Mouse (Mus musculus): ENCODE data around the gene Znhit1.

Znhit1 gene

DNA sequence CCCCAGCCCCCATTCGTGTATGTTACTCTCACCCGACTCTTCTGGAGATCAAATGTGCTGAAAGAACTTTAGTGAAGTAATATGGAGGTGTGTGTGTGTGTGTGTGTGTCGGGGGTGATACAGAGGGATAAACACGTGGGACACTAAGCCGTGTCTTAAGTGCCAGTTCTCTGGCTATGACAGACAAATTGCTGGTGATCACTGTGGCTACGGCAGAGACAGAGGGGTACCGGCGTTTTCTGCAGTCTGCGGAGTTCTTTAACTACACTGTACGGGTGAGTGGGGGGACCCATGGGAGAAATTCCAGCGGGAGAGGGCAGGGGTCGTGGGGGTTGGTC is at the start of gene Znhit1:
Gene Znhit1, minus strand, starts transcription at position 88 of the 338 bp plus-strand sequence.
- no peak for DNase-seq (ENCODE audit: low read depth, low spot score)

DNA sequence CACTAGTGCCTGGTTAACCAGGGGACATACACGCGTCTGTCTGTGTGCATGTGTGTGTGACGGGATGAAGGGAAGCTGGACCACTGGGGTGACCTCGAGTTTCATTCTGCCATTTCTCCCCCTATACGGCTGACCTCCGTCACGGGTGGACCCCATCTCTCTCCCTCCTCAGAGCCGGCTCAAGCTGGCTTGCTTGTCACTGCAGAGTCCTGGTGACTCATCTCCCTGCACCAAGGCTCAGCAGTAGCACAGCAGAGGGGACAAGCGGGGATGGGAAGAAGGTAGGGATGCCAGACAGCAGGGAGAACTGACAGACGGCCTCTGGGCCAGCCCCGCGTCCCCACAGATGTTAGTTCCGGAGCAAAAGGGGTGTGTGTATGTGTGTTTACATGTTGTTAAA is 48.4 kb upstream of the Znhit1 start:
- DNase-seq (ENCODE audit: low read depth, low spot score) = no peak

DNA sequence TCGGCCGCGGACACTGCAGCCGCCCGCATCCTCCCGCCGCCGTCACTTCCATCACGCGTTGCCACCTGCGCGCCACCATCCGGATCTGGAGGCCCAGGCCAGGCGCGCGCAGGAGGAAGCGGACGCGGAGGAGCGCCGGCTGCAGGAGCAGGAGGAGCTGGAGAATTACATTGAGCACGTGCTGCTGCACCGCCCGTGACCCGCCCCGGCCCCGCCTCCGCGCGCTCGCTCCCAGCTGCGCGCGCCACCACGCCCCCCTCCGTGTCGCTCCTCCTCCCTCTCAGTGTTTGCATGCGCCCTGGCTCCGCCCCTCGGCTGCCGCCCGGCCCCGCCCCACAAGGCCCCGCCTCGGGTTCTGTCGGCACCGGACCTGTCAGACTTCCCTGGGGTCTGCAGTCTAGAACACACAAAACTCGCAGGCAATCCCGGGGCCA is 44.8 kb upstream of the Znhit1 start:
- no peak for DNase-seq (ENCODE audit: low read depth, low spot score)

DNA sequence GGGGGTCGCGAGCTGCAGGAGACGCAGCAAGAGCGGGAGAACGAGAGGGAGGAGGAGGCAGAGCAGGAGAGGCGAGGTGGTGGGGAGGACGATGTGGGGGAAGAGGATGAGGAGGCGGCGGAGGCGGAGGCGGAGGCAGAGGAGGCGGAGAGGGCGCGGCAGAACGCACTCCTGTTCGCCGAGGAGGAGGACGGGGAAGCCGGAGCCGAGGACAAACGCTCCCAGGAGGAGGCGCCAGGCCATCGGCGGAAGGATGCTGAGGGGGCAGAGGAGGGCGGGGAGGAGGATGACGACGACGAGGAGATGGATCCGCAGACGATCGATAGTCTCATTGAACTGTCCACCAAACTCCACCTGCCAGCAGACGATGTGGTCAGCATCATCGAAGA is 44.2 kb upstream of the Znhit1 start:
- DNase-seq (ENCODE audit: low read depth, low spot score) = no peak

DNA sequence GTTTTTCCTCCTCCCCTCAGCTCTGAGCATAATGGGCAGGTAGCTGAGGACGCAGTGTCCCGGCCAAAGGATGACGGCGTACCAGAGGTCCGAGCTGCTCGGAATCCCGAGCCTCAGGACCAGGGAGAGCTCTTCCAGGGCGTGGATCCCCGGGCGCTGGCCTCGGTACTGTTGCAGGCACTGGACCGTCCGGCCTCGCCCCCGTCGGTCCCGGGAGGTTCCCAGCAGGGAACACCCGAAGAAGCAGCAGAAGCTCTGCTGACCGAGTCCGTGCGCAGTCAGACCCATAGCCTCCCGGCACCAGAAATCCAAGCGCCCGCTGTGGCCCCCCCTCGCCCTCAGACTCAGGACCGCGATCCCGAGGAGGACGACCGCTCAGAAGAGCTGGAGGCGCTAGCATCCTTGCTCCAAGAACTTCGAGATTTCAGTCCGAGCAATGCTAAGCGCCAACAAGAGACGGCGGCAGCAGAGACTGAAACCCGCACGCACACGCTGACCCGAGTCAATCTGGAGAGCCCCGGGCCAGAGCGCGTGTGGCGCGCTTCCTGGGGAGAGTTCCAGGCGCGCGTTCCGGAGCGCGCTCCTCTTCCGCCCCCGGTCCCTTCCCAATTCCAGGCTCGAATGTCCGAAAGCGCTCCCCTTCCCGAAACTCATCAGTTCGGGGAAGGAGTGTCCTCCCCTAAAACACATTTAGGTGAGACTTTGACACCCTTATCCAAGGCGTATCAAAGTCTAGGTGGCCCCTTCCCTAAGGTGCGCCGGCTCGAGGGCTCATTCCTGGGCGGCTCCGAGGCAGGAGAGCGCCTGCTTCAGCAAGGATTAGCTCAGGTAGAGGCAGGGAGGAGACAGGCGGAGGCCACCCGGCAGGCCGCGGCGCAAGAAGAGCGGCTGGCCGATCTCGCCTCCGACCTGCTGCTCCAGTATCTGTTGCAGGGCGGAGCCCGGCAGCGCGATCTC is 43.5 kb upstream of the Znhit1 start:
- no peak for DNase-seq (ENCODE audit: low read depth, low spot score)

DNA sequence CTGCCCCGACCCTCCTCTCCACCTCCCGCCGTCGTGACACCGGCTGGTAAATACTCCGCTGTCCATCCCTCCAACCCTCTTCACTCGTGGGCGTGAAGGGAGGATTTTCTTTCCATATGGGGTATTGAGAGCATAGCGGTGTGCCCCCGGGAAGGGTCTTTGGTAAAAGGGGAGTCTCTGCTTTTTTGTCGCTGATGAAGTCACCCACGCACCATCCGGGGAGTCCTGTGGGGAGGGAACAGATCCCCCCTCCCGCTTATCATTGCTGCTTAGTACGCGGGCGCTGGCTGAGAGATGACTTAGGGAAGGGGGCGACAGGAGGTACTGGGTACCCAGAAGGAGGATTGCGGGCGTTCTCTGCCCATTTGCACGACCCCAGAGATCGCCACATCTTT is 42.6 kb upstream of the Znhit1 start:
- no peak for DNase-seq (ENCODE audit: low read depth, low spot score)

DNA sequence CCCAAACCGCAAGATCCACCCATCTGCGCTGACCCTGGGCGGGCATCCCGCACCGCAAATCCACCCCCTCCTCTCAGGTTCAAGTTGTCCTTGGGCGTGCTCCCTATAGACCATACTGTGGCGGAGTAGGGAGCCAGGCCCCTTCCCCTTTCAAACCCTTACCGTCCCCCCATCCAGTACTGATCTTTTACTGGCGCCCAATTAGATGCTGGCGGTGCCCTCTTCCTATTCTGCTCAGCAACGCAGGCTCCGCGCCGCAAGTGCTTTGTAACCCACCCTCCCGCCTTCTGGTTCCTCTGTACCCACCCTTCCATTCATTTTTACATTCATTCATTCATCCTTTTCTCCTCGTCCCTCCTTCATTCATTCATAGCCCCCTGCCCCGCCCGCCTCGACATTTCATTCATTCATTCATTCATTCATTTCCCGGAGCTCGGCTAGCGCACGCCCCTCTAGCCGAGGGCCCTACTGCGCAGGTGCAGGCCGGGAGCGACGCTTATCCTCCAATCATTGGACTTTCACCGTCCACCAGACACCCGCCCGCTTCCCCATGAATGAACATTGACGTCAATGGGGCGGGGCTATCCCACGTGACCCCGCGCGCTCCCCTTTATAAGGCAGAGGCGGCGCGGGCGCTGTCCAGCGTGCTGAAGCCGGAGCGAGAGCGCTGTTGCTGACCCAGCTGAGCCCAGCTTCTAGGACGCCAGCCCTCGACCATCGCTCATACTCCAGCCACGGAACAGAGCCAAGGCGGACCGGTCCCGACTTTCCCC is 42.0 kb upstream of the Znhit1 start:
- peak; percentile 92 for DNase-seq (ENCODE audit: low read depth, low spot score)

DNA sequence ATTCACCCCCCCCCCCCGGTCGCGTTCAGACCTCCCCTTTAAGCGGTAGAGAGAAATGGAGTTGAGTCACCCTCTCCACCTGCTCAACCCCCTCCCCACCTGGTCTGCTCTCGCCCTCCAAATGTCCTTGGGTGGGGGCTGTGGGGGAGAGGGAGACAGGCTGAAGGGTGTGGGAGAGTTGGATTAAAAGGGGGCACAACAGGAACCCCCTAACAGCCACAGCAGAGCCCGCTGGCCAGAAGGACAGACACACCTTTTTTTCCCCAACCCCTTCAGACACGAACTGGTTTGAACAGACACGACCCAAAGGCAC is 41.4 kb upstream of the Znhit1 start:
- no peak for DNase-seq (ENCODE audit: low read depth, low spot score)

DNA sequence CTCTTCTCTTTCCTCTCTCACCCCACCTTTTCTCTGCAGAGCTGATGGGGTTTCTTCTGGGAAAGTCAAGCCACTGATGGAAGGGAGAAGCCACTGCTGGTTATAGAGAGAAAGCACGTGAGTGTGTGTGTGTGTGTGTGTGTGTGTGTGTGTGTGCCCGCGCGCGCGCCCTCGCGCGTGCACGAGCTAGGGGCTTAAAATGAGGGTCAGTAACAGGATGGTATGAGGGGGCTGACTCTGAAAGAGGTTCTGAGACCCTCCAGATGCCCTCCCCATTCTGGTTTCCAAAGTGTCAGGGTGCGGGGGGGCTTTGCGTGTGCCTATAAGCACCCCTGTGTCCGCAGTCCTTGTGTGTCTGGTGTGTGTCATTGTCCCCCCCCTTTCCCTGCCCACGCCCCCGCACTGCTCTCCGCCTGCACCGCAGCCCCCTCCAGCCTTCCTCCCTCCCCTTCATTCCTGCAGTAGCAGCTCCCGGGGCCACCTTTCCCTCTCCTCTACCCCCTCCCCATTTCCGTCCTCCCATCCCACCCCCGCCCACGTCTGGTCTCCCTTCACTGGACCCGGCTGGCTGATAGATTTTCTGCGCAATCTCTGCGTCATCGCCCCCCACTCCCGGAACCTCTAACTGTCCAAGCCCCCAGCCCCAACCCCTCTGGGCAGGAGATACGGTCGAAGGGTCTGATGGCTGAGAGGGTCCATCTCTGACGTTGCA is 40.9 kb upstream of the Znhit1 start:
- DNase-seq (ENCODE audit: low read depth, low spot score) = no peak

DNA sequence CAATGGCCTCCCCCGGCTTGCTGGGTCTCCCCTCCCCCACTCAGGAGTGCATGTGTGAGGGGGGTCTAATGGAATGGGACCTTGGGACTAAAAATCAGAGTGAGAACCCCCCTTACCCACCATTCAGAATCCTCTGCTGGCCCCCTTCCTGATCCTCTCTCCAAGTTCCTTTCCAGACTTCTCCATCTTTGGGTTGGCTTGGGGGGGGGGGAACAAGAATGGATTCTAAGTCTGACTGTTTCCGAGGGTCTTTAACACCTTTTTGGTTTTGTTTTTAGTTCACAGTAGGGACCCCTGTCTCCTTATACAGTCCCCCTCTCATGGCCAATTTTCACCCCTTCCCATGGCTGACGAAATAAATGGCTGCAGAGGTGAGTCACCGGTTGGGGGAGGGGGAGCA is 38.3 kb upstream of the Znhit1 start, which contains the start of gene Vgf:
Gene Vgf, plus strand, starts transcription at position 301 of the 400 bp plus-strand sequence.
- DNase-seq (ENCODE audit: low read depth, low spot score) = no peak

DNA sequence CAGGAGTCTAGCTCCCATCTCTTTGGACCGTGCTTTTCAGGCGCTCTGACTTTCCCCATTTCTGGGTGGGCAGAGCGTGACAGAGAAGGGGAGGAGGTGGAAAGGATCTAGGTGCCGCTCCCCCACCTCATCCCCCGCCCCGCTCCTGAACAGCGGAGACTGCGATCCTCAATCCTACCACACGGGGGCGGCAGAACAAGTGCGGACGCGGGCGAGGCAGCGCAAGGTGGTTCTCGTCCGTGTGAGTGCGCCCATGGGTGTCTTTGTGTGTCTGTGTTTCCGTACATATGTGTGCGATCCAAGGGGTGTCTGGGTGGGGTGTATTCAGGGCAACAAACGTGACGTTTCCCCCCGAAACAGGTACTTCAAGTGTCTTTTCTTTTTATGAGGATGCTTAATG is 37.3 kb upstream of the Znhit1 start:
- no peak for DNase-seq (ENCODE audit: low read depth, low spot score)

DNA sequence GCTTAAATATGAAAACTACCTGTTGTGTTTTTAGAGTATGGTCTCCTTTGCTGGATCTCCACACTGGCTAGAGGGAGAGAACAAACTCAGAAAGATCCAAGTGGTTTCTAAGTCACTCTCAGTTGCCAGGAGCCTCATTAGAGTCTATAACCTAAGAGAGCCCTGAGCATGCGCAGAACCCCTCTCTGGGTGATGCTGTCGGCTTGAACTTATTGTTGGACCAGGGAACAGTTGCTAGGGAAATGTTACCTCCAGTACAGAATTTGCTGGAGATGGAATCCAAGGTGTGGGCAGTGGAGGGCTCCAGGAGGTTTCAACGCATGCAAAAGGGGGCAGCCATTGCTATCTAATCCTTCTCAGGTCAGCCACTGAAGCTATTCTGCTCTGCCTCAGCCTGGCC is 36.5 kb upstream of the Znhit1 start:
- no peak for DNase-seq (ENCODE audit: low read depth, low spot score)

DNA sequence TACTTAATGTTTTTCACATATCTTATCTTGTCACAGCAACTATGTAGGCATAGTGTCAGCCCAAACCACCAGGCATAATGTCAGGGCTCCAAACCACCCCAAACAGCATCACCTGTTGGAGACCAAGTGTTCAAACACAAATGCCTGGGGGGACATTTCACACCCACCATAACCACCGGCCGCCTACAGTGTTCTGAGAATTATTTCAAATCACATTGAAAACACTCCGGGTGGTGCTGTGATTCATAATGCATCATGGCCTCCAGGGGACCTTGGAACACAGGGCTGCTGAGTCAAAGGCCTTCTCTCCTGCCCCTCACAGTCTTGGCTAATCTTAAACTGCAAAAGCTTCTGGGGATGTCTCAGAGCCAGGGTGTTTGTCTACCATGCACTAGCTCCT is 28.1 kb upstream of the Znhit1 start:
- no peak for DNase-seq (ENCODE audit: low read depth, low spot score)

DNA sequence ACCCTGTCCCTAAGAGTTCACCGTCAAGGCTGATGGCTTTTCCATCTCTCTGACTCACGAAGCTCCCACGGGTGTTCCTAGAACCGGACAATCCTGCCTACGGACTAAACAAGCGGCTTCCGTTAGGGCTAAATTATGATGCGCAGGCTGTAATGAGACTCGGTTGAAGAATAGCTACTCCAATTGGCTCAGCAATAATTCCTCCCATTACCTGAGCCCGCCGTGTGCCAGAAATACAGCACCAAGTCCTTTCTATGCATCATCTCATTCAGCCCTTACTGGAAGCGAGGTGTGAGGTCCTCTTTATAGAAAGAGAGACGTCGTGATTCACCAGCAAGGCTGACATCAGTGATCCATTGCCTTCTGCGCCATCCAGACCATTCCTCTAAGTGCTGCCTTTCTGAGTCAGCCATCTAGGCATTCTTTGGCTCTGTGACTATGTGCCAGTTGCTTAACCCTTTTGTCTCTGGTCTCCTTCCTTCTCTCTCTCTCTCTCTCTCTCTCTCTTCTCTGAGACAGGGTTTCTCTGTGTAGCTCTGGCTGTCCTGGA is 24.7 kb upstream of the Znhit1 start:
- no peak for DNase-seq (ENCODE audit: low read depth, low spot score)

DNA sequence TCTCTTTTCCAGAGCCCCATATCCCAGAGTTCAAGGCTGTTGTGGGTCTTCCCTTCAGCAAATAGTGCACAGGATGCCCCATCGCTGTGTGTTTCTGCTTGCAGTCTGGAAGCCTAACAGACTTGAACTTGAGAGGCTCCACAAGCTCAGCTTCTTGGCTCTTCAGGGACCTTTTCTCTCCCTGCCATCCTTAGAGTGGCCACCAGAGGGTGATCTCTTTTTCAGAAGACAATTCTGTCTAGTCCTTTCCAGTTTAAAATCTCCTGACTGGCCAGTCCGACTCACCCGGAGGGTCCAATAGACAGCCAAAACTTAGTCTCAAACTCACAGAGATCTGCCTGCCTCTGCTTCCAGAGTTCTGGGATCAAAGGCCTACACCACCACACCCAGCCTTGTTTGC is 22.2 kb upstream of the Znhit1 start:
- no peak for DNase-seq (ENCODE audit: low read depth, low spot score)

DNA sequence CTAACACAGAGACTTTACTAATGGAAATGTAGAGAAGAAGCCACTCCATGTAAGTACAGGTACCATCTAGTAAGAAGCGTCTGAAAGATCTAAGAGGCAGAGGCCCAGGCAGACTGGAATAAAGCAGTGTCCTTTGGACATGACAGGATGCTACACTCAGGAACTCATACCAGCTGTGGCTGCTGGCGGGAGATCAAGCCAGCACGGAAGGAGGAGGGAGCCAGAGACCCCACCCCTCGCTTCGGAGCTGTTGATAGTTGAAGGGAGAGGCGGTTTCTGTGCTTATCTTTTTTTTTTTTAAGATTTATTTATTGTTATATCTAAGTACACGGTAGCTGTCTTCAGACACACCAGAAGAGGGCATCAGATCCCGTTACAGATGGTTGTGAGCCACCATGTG is 19.5 kb upstream of the Znhit1 start:
- no peak for DNase-seq (ENCODE audit: low read depth, low spot score)

DNA sequence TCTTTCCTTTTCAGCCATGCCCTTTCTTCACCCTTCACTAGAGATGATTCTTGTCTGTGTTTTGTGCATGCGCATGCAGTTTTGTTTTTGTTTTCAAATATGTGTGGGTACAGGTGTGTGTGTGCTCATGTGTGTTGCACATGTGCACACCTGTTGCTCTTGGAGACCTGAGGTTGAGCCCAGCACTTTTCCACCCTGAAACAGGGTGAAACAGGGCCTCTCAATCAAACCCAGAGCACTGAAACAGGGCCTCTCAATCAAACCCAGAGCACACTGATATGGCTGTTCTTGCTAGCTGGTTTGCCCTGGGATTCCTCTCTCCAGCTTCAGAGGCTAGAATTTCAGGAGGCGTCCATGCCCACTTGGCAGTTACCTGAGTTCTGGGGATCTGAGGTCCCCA is 12.8 kb upstream of the Znhit1 start:
- no peak for DNase-seq (ENCODE audit: low read depth, low spot score)

DNA sequence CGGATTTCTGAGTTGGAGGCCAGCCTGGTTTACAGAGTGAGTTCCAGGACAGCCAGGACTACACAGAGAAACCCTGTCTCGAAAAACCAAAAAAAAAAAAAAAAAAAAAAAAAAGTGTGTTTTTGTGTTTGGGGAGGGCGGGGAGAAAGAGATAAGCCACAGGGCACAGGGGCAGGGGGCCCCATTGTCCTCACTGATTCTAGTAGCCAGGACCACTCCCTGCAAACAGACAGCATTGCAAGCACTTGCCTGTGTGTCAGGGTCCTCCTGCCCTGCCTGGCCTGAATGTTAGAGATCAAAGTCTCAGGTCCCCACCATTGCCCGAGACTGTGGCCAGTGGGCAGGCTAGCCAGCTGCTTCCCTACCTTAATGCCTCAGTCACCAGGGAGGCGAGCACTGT is 11.6 kb upstream of the Znhit1 start:
- DNase-seq (ENCODE audit: low read depth, low spot score) = no peak

DNA sequence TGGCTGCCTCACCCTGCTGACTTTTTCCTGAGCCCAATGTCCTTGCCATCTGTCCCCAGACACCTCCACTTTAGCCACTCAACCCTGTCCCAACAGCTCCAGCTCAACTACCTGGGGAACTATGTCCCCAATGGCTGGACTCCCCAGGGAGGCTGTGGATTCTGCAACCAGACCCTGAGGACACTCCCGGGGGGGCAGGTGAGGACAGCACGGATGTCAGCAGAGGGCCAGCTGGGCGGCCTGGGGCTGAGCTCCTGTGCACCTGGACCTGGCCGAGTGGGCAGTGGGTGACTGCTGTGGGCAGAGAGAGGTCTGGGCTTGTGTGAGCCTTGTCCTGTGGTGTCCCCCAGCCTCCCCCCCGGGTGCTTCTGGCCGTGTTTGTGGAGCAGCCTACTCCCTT is 2.0 kb upstream of the Znhit1 start:
- no peak for DNase-seq (ENCODE audit: low read depth, low spot score)

DNA sequence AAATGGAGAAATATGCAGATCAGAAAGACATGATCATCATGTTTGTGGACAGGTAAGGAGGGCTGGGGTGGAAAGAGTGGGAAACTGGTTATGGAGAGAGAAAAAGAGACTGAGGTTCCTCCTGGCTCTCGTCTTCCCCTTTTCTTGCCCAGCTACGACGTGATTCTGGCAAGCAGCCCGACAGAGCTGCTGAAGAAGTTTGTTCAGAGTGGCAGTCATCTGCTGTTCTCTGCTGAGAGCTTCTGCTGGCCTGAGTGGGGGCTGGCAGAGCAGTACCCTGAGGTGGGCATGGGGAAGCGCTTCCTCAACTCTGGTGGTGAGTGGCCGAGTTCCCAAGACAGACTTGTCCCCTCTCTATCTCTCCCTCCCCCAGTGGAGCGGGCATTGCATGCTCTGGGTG is 599 bp upstream of the Znhit1 start:
- no peak for DNase-seq (ENCODE audit: low read depth, low spot score)

DNA sequence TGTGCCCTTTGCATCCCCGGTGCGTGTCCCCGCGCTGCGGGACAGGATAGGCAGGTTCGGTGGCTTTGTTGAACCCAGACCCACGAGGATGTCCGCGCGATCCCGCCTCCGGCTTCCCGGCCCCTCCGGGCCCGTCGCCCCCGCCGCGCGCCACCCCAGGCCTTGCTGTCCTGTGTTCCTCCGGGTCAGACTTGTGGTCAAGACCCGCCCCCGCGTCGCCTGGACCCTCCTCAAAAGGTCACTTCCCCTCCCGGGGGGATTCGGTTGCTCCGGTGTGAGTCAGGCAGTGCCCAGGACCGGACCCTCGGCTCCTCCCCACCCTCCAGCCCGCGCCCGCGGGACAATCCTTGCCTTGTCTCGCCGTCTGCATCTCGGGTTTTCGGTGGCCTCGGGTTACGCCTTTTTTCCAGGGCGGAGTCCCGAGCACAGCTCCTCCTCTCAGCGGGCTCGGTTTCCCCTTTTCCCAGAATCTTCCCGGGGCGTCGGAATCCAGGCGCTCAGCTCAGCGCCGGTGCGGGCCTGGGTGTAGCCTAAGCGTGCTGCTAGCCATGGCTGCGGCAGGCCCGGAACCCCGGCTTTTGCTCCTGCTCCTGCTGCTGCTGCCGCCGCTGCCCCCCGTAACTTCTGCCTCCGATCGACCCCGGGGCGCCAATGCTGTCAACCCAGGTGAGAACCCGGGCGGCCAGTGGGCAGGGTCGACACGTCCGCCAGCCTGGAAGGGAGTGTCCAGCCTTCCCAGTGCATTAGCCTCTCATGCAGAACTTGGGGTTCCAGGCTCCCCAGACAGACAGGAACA is 485 bp downstream of the Znhit1 start:
- no peak for DNase-seq (ENCODE audit: low read depth, low spot score)

Measured in brain, embryonic 18.5 days (tissue).